Mouse (Mus musculus) limb, embryonic 11.5 days (tissue): ENCODE results near the gene Abcf3. TPM values are rescaled to one million over a fixed set of nuclear protein-coding genes. Genes with fewer than 3 reads are reported as not detected.
A peak's percentile ranks its signal among the peaks of the same experiment; 100 is the strongest.

Source experiments
- ATAC-seq: fragments of 200-750 bp; cut with Nextera tagmentation; 2 replicates; pipeline ENCODE4 v1.8.0; 2017; ENCODE audit warnings: low read depth; ENCODE audit not compliant: insufficient number of reproducible peaks, low FRiP score, low TSS enrichment
- DNase-seq: peaks from one replicate; pipeline ENCODE4 v3.0.0-alpha.2; 2015; ENCODE audit warnings: low spot score
- H3K27ac ChIP-seq: fragments of 300-500 bp; sonication (generic); replicated peaks from 2 replicates; pipeline ENCODE4 v1.5.1; 2014; ENCODE audit warnings: low read depth, mild to moderate bottlenecking, low read length
- H3K27me3 ChIP-seq: fragments of 300-500 bp; sonication (generic); 2 replicates; pipeline ENCODE4 v1.6.1; 2014; ENCODE audit warnings: mild to moderate bottlenecking, low read length, mixed read lengths; ENCODE audit not compliant: control insufficient read depth, insufficient read depth
- H3K36me3 ChIP-seq: fragments of 300-500 bp; sonication (generic); 2 replicates; pipeline ENCODE4 v1.6.1; 2014; ENCODE audit warnings: mild to moderate bottlenecking, low read length, moderate library complexity, mixed read lengths; ENCODE audit not compliant: control insufficient read depth, insufficient read depth
- H3K4me1 ChIP-seq: fragments of 300-500 bp; sonication (generic); 2 replicates; pipeline ENCODE4 v1.6.1; 2014; ENCODE audit warnings: low read length, mixed read lengths; ENCODE audit not compliant: control insufficient read depth, insufficient read depth
- H3K4me2 ChIP-seq: fragments of 300-500 bp; sonication (generic); 2 replicates; pipeline ENCODE4 v1.6.1; 2014; ENCODE audit warnings: low read depth, mild to moderate bottlenecking, moderate library complexity; ENCODE audit not compliant: severe bottlenecking
- H3K4me3 ChIP-seq: fragments of 300-500 bp; sonication (generic); 2 replicates; pipeline ENCODE4 v1.5.1; 2014; ENCODE audit warnings: low read depth, low read length
- H3K9ac ChIP-seq: fragments of 300-500 bp; sonication (generic); 2 replicates; pipeline ENCODE4 v1.6.1; 2014; ENCODE audit warnings: mild to moderate bottlenecking, low read length
- H3K9me3 ChIP-seq: fragments of 300-500 bp; sonication (generic); 2 replicates; pipeline ENCODE4 v1.6.1; 2016; ENCODE audit warnings: low read length; ENCODE audit not compliant: control insufficient read depth
- WGBS: fragments of 180-500 bp; shearing (Covaris S2); extraction: QIAGEN DNeasy Blood & Tissue Kit; methylation state at CpG from one replicate; pipeline ENCODE4 v1.1.7; 2014; 5-methylcytosine and 5-hydroxymethylcytosine counted together
- polyA plus RNA-seq: library from polyadenylated mRNA; unstranded; fragments of >200 nt; fragmentation: Nextera tagmentation; extraction: Ambion mirVana; gene quantifications from 2 replicates; pipeline ENCODE4 v1.2.1, GENCODE M21; 2014

Abcf3 gene
- polyA plus RNA-seq = 51.4 and 52.6 TPM in 2 replicates

GRCm38 (mm10) chr16:20548096-20548948 lies at the start of gene Abcf3:
Abcf3 (plus strand) TSS chr16:20548577.
- peak; percentile 97 for ATAC-seq

GRCm38 (mm10) chr16:20498677-20499475 lies 49.5 kb upstream of the Abcf3 start, which contains the start of gene Eif2b5:
Eif2b5 (plus strand) TSS chr16:20498817.
- H3K9me3 ChIP-seq = no peaks in the 10 kb centered on the region
- H3K4me1 ChIP-seq = peaks cover 6% of the 10 kb centered on the region; the same call in 1 of the 2 replicates
- 0 out of 2 replicates have a peak within 1 kb of the TSS, but pooled peaks have one; percentile 36 for H3K27ac ChIP-seq
- H3K27me3 ChIP-seq = peaks cover 5% of the 10 kb centered on the region; the same call in 1 of the 2 replicates
- WGBS = under 1% methylated on average over 49 of the region's 49 CpGs
- H3K4me2 ChIP-seq = peak within 1 kb of the TSS; percentile 80
- peak; percentile 90 for DNase-seq
- peak; percentile 86 for ATAC-seq
- peak within 1 kb of the TSS; percentile 81 for H3K4me3 ChIP-seq
- H3K36me3 ChIP-seq = peaks cover 22% of the 10 kb centered on the region
- H3K9ac ChIP-seq = peak within 1 kb of the TSS; percentile 93

More at GRCm38 (mm10) chr16:20548096-20548948, at the start of gene Abcf3:
- Histone ChIP-seq H3K4me1 (peaks cover 4% of the 10 kb centered on the region), H3K9me3 (no peaks in the 10 kb centered on the region), H3K4me3 (peak within 1 kb of the TSS; percentile 84), H3K27ac (no peak within 1 kb of the TSS), H3K4me2 (peak within 1 kb of the TSS; percentile 90), H3K9ac (peak within 1 kb of the TSS; percentile 76), H3K27me3 (no peaks in the 10 kb centered on the region), H3K36me3 (peaks cover 24% of the 10 kb centered on the region)
- DNase-seq = peak; percentile 97
- WGBS = under 1% methylated on average over 56 of the region's 56 CpGs

- H3K36me3 ChIP-seq = peaks cover 62% of the 10 kb centered on the region
- no peak overlapping the region for H3K4me3 ChIP-seq
- no peak overlapping the region for H3K27ac ChIP-seq
- no peak overlapping the region for H3K4me2 ChIP-seq
- DNase-seq (no peak), ATAC-seq (no peak)
- H3K27me3 ChIP-seq = no peaks in the 10 kb centered on the region
- H3K9ac ChIP-seq = no peak overlapping the region
- no peaks in the 10 kb centered on the region for H3K4me1 ChIP-seq
- no peaks in the 10 kb centered on the region for H3K9me3 ChIP-seq
- 86% methylated on average over 8 of the region's 8 CpGs for WGBS
Measured at GRCm38 (mm10) chr16:20506000-20506399, 42.4 kb upstream of the Abcf3 start.

GRCm38 (mm10) chr16:20509349-20509748 lies 39.0 kb upstream of the Abcf3 start:
- Histone ChIP-seq H3K9ac (no peak overlapping the region), H3K9me3 (no peaks in the 10 kb centered on the region), H3K4me3 (no peak overlapping the region), H3K4me1 (no peaks in the 10 kb centered on the region), H3K36me3 (peaks cover 39% of the 10 kb centered on the region), H3K27me3 (no peaks in the 10 kb centered on the region), H3K27ac (no peak overlapping the region), H3K4me2 (no peak overlapping the region)
- DNase-seq = peak; percentile 48
- WGBS = 80% methylated on average over 3 of the region's 3 CpGs
- ATAC-seq = peak; percentile 26

- H3K4me3 ChIP-seq = no peak overlapping the region
- DNase-seq (no peak), ATAC-seq (no peak)
- H3K9ac ChIP-seq = no peak overlapping the region
- H3K9me3 ChIP-seq = no peaks in the 10 kb centered on the region
- no peaks in the 10 kb centered on the region for H3K27me3 ChIP-seq
- no peak overlapping the region for H3K4me2 ChIP-seq
- no peaks in the 10 kb centered on the region for H3K4me1 ChIP-seq
- peaks cover 26% of the 10 kb centered on the region for H3K36me3 ChIP-seq
- no peak overlapping the region for H3K27ac ChIP-seq
- WGBS = 89% methylated on average over 7 of the region's 7 CpGs
Measured at GRCm38 (mm10) chr16:20511277-20511847, 37.0 kb upstream of the Abcf3 start.

GRCm38 (mm10) chr16:20516032-20516431 lies 32.3 kb upstream of the Abcf3 start:
- H3K4me3 ChIP-seq = peak overlapping the region; percentile 96
- peaks cover 3% of the 10 kb centered on the region for H3K36me3 ChIP-seq
- no peaks in the 10 kb centered on the region for H3K9me3 ChIP-seq
- H3K27me3 ChIP-seq = no peaks in the 10 kb centered on the region
- peak overlapping the region; percentile 95 for H3K4me2 ChIP-seq
- H3K27ac ChIP-seq = no peak overlapping the region
- ATAC-seq (no peak), DNase-seq (no peak)
- H3K4me1 ChIP-seq = no peaks in the 10 kb centered on the region
- H3K9ac ChIP-seq = peak overlapping the region; percentile 98

GRCm38 (mm10) chr16:20516726-20517201 lies 31.6 kb upstream of the Abcf3 start, which contains the start of gene Dvl3:
Dvl3 (plus strand) TSS chr16:20516982.
- DNase-seq = peak; percentile 94
- WGBS = under 1% methylated on average over 30 of the region's 55 CpGs
- Histone ChIP-seq H3K27me3 (no peaks in the 10 kb centered on the region), H3K9ac (peak within 1 kb of the TSS; percentile 98), H3K4me3 (peak within 1 kb of the TSS; percentile 96), H3K9me3 (no peaks in the 10 kb centered on the region), H3K36me3 (peaks cover 3% of the 10 kb centered on the region), H3K4me2 (peak within 1 kb of the TSS; percentile 95), H3K27ac (peak within 1 kb of the TSS; percentile 81), H3K4me1 (no peaks in the 10 kb centered on the region)
- peak; percentile 94 for ATAC-seq

- Histone ChIP-seq H3K27ac (peak overlapping the region; percentile 81), H3K36me3 (peaks cover 3% of the 10 kb centered on the region), H3K4me1 (no peaks in the 10 kb centered on the region), H3K4me3 (peak overlapping the region; percentile 96), H3K9ac (peak overlapping the region; percentile 98), H3K9me3 (no peaks in the 10 kb centered on the region), H3K27me3 (no peaks in the 10 kb centered on the region), H3K4me2 (peak overlapping the region; percentile 95)
- ATAC-seq (no peak; the same call in 1 of the 2 replicates), DNase-seq (no peak)
- WGBS = under 1% methylated on average over 26 of the region's 26 CpGs
Measured at GRCm38 (mm10) chr16:20517216-20517615, 31.2 kb upstream of the Abcf3 start.
